Mouse (Mus musculus) kidney, postnatal 25 days (tissue): Measurements from ENCODE around the gene Pde3a.
A peak's percentile ranks its signal among the peaks of the same experiment; 100 is the strongest.

Source experiments
- DNase-seq, 2 experiments: peaks; one replicate each; pipeline ENCODE4 v3.0.0; 2021; ENCODE audit warnings: mixed read lengths in 2 of 2

Pde3a gene

GRCm38 (mm10) chr6:141331464-141331863 lies 82.4 kb downstream of the Pde3a start:
- no peak for DNase-seq

DNA sequence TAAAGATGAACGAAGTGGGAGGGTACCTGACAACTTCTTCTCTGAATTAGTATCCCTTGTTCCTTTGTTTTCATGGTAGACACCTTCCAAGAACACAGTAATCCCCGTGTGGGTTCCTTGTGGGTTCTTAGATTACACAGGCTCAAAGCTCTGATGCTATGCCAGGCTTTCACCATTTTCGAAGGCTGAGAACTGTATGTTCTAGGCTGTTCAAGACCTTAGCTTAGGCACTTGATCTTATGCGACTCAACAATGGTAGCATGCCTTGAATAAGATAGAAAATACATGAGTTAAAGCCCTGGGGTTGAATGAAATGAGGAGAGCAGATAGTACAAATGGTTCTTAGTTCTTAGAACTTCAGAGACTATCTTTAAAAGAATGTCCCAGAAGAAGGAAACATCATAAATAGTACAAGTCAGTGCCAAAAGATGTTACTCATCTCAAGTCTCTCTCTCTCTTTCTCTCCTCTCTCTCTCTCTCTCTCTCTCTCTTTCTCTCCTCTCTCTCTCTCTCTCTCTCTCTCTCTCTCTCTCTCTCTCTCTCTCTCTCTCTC lies 83.6 kb downstream of the Pde3a start:
- no peak for DNase-seq

DNA sequence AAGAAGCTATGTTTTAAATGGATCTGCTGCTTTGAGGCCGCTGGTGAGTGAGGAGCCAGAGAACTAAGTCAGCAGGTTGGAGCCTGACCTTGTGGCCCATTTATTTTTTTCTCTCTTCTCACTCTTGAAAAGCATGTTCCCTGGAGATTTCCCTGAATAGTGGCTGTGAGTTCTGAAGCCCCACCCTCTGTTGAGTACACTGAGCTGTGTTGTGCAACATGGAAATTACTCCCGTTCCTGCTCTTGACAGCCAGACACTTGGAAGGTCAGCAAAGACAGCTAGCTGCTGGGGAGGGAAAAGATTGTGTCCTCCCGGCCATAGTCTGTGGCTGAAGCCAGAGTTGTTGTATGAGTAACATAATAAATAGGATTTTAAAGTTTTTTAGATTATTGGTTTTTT lies 84.2 kb downstream of the Pde3a start:
- peak; percentile 58 to 83 for DNase-seq

GRCm38 (mm10) chr6:141335878-141336277 lies 86.8 kb downstream of the Pde3a start:
- DNase-seq: no peak

DNA sequence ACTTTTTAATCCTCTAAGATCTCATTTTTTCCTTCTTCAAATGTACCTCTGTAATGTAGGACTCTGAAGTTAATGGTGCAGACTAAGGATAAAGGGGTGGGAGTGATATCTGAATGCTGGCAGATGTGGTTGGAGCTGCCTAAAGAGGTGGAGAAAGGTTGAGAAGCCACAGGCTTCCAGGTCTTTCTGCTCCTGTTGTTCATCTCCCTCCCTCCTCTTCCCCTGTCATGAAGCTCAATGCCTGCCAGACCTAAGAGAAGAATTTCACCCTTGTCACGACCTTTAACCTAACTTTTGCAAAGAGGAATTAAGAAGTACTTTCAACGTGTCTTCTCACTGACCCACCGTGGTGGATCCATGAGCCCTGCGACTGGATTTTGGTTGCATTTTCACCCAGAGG lies 87.4 kb downstream of the Pde3a start:
- no peak for DNase-seq

GRCm38 (mm10) chr6:141337673-141338072 lies 88.6 kb downstream of the Pde3a start:
- no peak for DNase-seq

- no peak for DNase-seq
Measured at GRCm38 (mm10) chr6:141341385-141341784, 92.3 kb downstream of the Pde3a start.

- DNase-seq: no peak
Measured at GRCm38 (mm10) chr6:141347870-141348269, 98.8 kb downstream of the Pde3a start.

DNA sequence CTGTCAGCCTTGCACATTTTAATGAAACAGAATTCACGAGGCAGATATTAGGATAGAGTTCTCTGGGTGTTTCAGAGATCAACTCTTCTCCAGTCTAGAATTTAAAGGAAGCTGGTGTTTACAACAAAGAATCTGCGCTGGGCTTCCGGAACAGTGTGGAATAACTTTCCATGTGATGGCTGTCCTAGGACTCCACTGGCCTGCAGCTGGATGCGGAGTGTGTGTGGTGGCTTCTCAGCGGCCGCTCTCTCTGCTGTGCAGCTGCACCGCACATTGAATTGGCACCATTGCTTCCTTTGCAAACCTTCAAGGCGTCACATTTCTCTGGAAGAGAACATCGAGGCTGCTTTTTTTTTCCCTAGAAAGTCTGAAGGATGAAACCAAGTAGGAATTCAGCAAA lies 99.5 kb downstream of the Pde3a start:
- no peak for DNase-seq

DNA sequence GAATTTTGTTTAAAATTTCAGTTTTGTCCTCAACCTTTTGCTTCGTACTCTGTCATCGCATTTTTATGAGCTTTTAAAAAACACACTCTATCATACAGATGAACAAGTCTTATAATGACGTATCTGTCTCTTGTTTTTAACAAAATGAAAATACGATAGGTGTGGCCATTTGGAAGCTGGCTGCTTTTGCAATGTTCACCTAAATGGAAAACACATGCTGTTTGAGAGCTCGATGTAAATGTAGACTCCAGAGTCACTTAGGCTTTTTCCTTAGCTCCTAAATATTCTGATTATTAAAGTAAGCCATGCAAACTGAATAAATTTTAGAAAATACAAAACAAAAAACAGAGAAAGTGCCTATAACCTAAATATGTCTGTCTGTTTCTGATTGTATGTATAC lies 101.2 kb downstream of the Pde3a start:
- DNase-seq: no peak

DNA sequence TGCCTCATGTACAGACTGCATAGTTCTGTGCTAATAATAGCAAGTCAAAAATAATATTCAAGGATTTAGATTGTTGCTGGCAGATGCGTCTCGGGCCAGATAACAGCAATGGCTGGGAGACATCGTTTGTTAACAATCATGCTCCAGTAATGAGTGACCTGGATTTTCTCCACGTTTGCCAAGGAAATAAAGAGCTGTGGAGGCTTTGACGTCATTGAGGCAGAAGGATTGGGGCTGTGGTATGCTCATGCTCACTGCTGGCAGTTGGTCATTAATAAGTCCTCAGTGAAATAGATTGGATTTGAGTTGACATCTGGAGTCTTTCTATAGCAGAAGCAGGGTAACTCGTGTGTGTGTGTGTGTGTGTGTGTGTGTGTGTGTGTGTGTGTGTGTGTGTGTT lies 103.2 kb downstream of the Pde3a start:
- DNase-seq: no peak

DNA sequence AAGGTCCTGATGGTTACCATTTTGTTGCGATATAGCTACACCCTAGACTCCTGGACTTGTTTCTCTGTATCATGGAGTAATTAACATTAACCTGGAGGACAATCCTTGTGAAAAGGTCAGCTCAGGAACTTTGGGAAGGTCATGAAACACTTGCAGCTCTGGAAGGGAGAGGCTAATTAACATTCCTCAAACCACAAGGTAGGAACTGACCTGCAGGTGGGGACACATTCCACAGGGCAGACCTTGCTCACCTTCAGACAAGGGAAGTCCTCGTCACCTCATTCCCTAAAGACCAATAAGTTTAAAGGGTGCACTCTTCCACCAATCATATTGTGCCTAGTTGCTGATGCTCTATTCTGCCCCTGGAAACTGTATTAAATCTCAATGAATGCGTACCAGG lies 114.6 kb downstream of the Pde3a start:
- no peak for DNase-seq

DNA sequence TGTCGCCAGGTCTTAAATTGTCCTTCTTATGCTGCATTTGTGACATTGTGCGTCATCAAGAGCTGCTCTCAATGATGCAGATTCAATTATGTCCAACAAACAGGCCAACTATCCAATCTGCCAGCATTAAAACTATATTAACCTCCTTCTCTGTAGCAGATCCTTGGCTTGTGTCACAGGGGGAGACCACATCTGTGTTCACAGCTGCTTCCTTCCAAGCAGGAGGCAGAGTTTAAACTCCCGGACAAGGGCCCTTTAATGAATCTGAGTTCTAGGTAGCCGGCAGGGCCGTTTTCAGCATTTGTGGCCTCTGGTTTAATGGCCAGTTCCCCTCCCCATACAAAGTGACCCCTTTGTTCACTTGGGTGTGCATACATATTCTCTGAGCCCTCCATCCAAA lies 118.0 kb downstream of the Pde3a start:
- DNase-seq: no peak

GRCm38 (mm10) chr6:141372697-141373096 lies 123.6 kb downstream of the Pde3a start:
- DNase-seq: peak in 1 of 2 experiments; percentile 47

DNA sequence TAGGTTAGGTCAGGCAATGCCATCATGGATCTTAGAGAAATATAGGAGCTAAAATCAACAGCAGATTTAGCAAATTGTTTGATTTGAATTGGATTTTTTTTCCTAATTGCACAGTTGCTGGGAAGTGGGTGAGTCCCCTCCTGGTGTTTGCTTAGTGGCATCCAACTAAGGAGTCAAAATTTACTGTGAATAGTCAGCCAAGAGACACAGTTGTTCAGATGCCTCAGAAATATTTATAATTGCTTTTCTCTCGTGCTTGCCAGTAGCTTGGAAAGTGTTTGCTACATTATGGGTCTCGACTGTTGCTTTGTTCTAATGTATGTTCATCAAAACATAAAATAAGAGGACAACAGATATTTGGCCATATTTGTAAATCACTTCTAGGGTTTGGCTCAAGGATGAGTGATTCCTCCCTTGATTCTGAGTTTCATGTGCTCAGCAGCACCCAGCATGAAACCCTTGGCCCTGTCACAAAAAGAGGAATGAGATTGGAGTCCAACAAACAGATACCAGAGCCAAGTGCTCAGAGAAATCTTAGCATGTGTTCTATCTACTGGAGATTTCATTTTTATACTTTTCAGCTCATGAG lies 125.5 kb downstream of the Pde3a start:
- no peak for DNase-seq

DNA sequence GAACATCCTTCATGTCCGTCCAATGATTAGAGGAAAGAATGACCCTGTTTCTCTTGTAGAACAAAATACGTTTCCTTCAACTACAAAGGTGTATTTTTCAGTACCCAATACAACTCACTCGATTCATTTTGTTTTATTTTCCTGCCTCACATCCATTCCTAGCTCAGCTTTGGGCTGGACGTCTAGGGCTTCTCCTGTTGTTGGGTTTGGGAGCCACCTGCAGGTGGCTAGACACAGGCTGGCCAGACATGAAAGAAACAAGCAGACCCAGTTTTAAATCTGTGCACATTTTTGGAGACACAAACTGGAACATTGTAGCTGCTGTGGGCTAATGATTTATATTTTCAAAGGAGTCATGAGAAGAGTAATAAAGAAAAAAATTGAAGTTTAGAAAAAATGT lies 126.1 kb downstream of the Pde3a start:
- DNase-seq: no peak

DNA sequence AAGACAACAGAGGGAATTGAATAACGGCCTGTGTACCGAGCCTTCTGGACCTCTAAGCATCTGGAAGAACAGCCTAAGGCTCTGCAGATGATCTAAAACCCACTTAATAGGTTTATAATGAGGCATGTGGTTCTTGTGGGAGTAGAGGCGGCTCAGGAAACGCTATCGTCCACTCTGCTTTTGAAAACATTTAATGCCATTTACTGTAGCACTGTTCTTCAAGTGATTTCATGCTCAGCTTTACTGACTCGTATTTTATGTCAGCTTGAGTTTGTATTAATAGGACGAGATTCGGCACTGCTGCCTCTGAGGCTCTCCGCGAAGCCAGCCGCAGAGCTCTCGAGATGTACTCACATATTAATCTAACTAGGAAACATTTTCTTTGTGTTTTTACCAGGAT lies 131.9 kb downstream of the Pde3a start:
- no peak for DNase-seq

DNA sequence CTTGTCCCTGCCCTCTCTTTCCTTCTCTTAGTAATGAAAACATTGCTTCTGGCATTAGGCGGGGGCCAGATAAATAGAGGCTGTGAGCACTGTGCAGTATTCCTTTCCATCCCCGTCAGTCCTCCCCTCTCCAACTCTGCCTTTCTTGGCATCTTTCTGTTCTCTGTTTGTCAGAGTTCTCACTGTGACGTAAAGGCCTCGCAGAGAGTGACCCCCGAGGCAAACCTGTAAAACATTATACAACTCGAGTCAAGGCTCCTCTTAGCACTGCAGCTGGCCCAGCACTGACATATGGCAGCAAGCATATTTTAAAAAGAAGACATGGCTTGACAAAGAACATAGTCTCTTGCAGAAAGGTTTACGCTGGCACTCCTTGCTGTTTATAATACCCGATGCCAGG lies 132.4 kb downstream of the Pde3a start:
- peak; percentile 13 to 53 for DNase-seq

- no peak for DNase-seq
Measured at GRCm38 (mm10) chr6:141381881-141382370, 132.9 kb downstream of the Pde3a start.

DNA sequence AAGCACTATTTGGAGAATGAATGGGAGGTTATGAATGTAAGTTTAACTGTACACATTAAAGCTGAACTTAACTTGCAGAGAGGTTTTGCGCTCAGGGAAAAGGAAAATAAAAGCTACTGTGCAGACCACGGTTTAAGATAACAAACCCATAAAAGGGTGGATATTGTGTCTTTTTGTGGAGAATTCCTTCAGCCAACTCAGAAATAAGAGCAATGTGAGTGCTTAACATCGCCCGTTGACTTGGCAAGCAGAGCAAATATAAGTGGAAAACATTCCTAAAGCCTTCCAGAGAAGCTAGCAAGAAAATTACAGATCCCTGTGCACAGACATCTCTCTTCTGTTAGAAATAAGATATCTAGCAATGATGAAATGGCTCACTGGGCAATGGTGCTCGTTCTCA lies 139.0 kb downstream of the Pde3a start:
- no peak for DNase-seq

DNA sequence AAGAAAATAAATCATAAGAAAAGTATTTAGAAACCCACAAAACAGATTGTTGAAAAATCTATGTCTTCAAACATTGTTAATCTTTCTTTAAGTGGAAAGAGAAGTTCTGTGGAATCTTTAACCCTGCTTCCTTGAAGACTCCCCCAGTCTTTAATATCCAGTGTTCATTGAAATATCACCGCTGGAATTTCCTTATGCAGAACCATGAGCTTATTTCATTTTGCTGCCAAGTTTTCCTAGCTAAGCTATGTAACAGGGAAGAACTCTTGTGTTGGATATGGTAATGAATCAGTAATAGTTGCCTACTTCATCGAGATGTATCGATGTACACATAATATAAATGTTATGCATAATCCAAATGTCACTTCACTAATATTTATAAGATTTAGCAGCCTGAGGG lies 146.9 kb downstream of the Pde3a start:
- DNase-seq: no peak

DNA sequence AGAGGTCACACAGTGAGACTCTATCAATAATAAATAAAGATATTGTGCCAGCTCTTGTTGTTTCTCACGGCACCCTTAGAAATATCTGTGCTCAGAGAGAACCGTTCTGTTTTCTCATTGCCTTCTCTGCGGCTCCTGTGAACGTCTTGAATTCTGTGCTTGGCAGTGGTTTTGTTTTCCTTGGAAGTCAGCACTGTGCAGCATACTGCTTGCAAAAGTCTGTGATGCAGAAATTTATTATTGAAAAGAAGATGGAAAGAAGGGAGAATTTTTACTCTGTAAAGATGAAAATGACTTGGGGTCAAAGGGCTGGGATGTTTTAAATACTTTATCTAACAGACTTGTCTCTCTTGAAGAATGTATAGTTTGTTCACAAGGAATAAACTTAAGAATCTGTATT lies 150.3 kb downstream of the Pde3a start:
- peak in 1 of 2 experiments; percentile 48 for DNase-seq

DNA sequence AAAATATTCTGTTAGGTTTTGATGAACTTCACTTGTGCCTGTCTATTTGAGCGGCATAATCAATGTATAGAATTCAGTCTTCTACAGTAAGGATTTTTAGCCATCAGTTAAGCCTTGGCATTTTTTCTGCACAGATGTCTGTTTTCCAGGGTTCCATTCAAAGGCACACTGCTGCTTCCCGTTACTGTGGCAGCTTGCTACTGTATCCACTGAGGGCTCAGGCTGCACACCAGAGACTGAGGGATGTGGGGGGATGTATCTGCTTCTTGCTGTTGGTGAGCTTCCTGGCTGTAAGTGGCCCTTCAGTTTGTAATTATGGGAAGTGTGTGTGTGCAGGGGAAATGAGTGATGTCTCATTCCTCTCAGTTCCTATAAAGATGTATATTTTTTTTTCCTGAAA lies 154.9 kb downstream of the Pde3a start:
- no peak for DNase-seq

GRCm38 (mm10) chr6:141404649-141405048 lies 155.6 kb downstream of the Pde3a start:
- DNase-seq: peak in 1 of 2 experiments; percentile 40

GRCm38 (mm10) chr6:141405496-141405895 lies 156.4 kb downstream of the Pde3a start:
- DNase-seq: no peak
